In the genomic region with DNA sequence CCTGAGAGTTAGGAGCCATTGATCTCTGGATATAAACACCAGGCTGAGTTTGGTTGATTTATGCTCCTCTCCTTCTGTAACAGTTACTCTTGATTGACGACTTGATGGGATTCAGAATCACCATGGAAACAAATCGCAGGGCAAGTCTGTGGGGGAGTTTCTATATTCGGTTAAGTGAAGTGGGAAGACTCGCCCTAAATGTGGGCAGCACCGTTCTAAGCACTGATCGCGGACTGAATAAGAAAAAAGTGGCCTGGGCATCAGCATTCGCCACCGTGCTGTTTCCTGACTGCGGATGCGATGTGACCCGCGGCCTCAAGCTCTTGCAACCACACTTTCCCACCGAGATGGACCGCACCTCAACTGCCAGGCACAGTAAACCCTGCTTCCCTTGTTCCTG, we compare ENCODE assay signal across 10 mouse cellular contexts. TPM values are rescaled to one million over a fixed set of nuclear protein-coding genes. Genes with fewer than 3 reads are reported as not detected.
DNase-seq lines count a peak whose midpoint lies in the region; ATAC-seq and TF ChIP-seq lines count a peak whose summit lies in the region.
"Had no signal": no experiment of that assay in that cellular context is flagged by ENCODE, and none has a peak within 500 bp of the region (broad histone marks: within the 10 kb centered on the region; RNA-seq: fewer than 3 reads in every experiment).

No protein-coding gene starts in this region.

- no peak for ATAC-seq in forebrain, embryonic 11.5 days (replicated peaks; ENCODE audit: low FRiP score)
- no peak for ATAC-seq in hindbrain, embryonic 16.5 days
- no peak for ATAC-seq in neural tube, embryonic 12.5 days (ENCODE audit: low FRiP score, low read depth)
- no peak for ATAC-seq in lung, postnatal 0 days

- no peaks in the 10 kb centered on the region for H3K9me3 ChIP-seq in forebrain, embryonic 11.5 days (ENCODE audit: control insufficient read depth, low read length)
- H3K9me3 ChIP-seq in hindbrain, embryonic 16.5 days (ENCODE audit: control insufficient read depth, low read length), result no peaks in the 10 kb centered on the region
- no peaks in the 10 kb centered on the region for H3K9me3 ChIP-seq in neural tube, embryonic 12.5 days
- no peaks in the 10 kb centered on the region for H3K9me3 ChIP-seq in lung, postnatal 0 days (ENCODE audit: low read length)

- peak overlapping the region; percentile 42 for H3K4me3 ChIP-seq in layer of hippocampus, adult 2 months
- no peak overlapping the region for H3K4me3 ChIP-seq in forebrain, embryonic 11.5 days (ENCODE audit: low read depth, low read length)
- no peak overlapping the region for H3K4me3 ChIP-seq in hindbrain, embryonic 16.5 days (ENCODE audit: low read length)
- H3K4me3 ChIP-seq in neural tube, embryonic 12.5 days, result no peak overlapping the region
- H3K4me3 ChIP-seq in lung, postnatal 0 days (ENCODE audit: low read depth, low read length), result no peak overlapping the region

- peaks cover 10% of the 10 kb centered on the region for H3K4me1 ChIP-seq in forebrain, embryonic 11.5 days (replicated peaks; ENCODE audit: control insufficient read depth, insufficient read depth, low read length)
- H3K4me1 ChIP-seq in hindbrain, embryonic 16.5 days (ENCODE audit: control insufficient read depth, insufficient read depth, low read depth, low read length), result peaks cover 11% of the 10 kb centered on the region
- H3K4me1 ChIP-seq in neural tube, embryonic 12.5 days, result peaks cover 22% of the 10 kb centered on the region
- no peaks in the 10 kb centered on the region for H3K4me1 ChIP-seq in lung, postnatal 0 days (ENCODE audit: insufficient read depth, low read depth, low read length)

- WGBS in forebrain, embryonic 11.5 days, result 30% methylated on average over 15 of the region's 15 CpGs
- WGBS in hindbrain, embryonic 16.5 days, result 29% methylated on average over 15 of the region's 15 CpGs
- WGBS in neural tube, embryonic 12.5 days, result 31% methylated on average over 15 of the region's 15 CpGs
- WGBS in lung, postnatal 0 days, result 38% methylated on average over 15 of the region's 15 CpGs

- 0 out of 2 replicates have a peak overlapping the region, but pooled peaks have one; percentile 20 for H3K9ac ChIP-seq in forebrain, embryonic 11.5 days (ENCODE audit: low read length)
- H3K9ac ChIP-seq in hindbrain, embryonic 16.5 days (ENCODE audit: low read depth, low read length), result peak overlapping the region; percentile 11; the same call in 1 of the 2 replicates
- H3K9ac ChIP-seq in neural tube, embryonic 12.5 days, result no peak overlapping the region
- no peak overlapping the region for H3K9ac ChIP-seq in lung, postnatal 0 days (replicated peaks; ENCODE audit: low read depth)

- no peak for TF ChIP-seq EP300 in lung, postnatal 0 days (IDR thresholded peaks at IDR 0.05)

- H3K27ac ChIP-seq in layer of hippocampus, adult 2 months, result peak overlapping the region; percentile 80
- no peak overlapping the region for H3K27ac ChIP-seq in forebrain, embryonic 11.5 days (ENCODE audit: low read depth, low read length)
- no peak overlapping the region for H3K27ac ChIP-seq in hindbrain, embryonic 16.5 days (ENCODE audit: low read depth, low read length)
- H3K27ac ChIP-seq in neural tube, embryonic 12.5 days, result no peak overlapping the region
- H3K27ac ChIP-seq in lung, postnatal 0 days (ENCODE audit: low read length), result no peak overlapping the region

- no peaks in the 10 kb centered on the region for H3K36me3 ChIP-seq in forebrain, embryonic 11.5 days (ENCODE audit: control insufficient read depth, insufficient read depth, low read length)
- no peaks in the 10 kb centered on the region for H3K36me3 ChIP-seq in hindbrain, embryonic 16.5 days (ENCODE audit: control insufficient read depth, insufficient read depth, low read length)
- H3K36me3 ChIP-seq in neural tube, embryonic 12.5 days, result no peaks in the 10 kb centered on the region
- no peaks in the 10 kb centered on the region for H3K36me3 ChIP-seq in lung, postnatal 0 days (ENCODE audit: insufficient read depth, low read length)

- H3K27me3 ChIP-seq in forebrain, embryonic 11.5 days (ENCODE audit: control insufficient read depth, insufficient read depth, low read length), result no peaks in the 10 kb centered on the region
- H3K27me3 ChIP-seq in hindbrain, embryonic 16.5 days (replicated peaks; ENCODE audit: control insufficient read depth, insufficient read depth, low read length), result no peaks in the 10 kb centered on the region
- no peaks in the 10 kb centered on the region for H3K27me3 ChIP-seq in neural tube, embryonic 12.5 days (replicated peaks)
- no peaks in the 10 kb centered on the region for H3K27me3 ChIP-seq in lung, postnatal 0 days (replicated peaks; ENCODE audit: insufficient read depth, low read length)

- H3K4me2 ChIP-seq in forebrain, embryonic 11.5 days (ENCODE audit: low read depth, low read length, severe bottlenecking), result peak overlapping the region; percentile 12; the same call in 1 of the 2 replicates
- peak overlapping the region; percentile 15; the same call in 1 of the 2 replicates for H3K4me2 ChIP-seq in hindbrain, embryonic 16.5 days (ENCODE audit: low read length)
- peak overlapping the region; percentile 38 for H3K4me2 ChIP-seq in neural tube, embryonic 12.5 days (replicated peaks)
- H3K4me2 ChIP-seq in lung, postnatal 0 days (replicated peaks; ENCODE audit: low read depth, low read length), result no peak overlapping the region

- DNase-seq in layer of hippocampus, adult 2 months (ENCODE audit: low spot score in 2 of 2), result peak in 1 of 2 experiments; percentile 53
- no peak for DNase-seq in layer of hippocampus, adult 8-10 months (ENCODE audit: low spot score in 2 of 2)
- no peak for DNase-seq in forebrain, embryonic 11.5 days (ENCODE audit: low spot score)
- DNase-seq in lung, postnatal 0 days (ENCODE audit: low spot score), result no peak
- DNase-seq in lung, postnatal 25 days (ENCODE audit: low spot score), result no peak
- no peak for DNase-seq in embryo, embryonic 10 days (ENCODE audit: low spot score)
- DNase-seq: cerebellum, adult 9-11 months had no signal

- TF ChIP-seq CTCF in layer of hippocampus, adult 2 months (conservative IDR thresholded peaks at IDR 0.05), result no peak
- TF ChIP-seq CTCF in lung, postnatal 0 days (IDR thresholded peaks at IDR 0.05), result no peak

RNA-seq across cellular contexts. Expression of a gene that starts 4.7 kb away (rescaled TPM):
- total RNA-seq in layer of hippocampus, adult 2 months (2021), result 10 to 100 TPM; 64.8 to 66.4 TPM
- total RNA-seq in layer of hippocampus, adult 8-10 months (2022), result 10 to 100 TPM; 59.3 to 66.1 (median 63.5) TPM
- 29.9 and 34.1 TPM in 2 replicates for polyA plus RNA-seq in forebrain, embryonic 11.5 days (2014; fragmentation: Nextera tagmentation; extraction: Ambion mirVana)
- polyA plus RNA-seq in hindbrain, embryonic 16.5 days (2015; fragmentation: Nextera tagmentation; extraction: Ambion mirVana), result 26.2 and 27.8 TPM in 2 replicates
- 28.1 and 30.9 TPM in 2 replicates for polyA plus RNA-seq in neural tube, embryonic 12.5 days (2016; fragmentation: Nextera tagmentation; extraction: Ambion mirVana)
- polyA plus RNA-seq in lung, postnatal 0 days (2015; fragmentation: Nextera tagmentation; extraction: Ambion mirVana), result 8.8 and 10.6 TPM in 2 replicates

RNA-seq across cellular contexts. Expression of a gene that starts 41.6 kb away (rescaled TPM):
- total RNA-seq in layer of hippocampus, adult 2 months (2021), result 10 to 100 TPM; 17.6 to 19.7 TPM
- total RNA-seq in layer of hippocampus, adult 8-10 months (2022), result 10 to 100 TPM; 14.1 to 16.4 (median 15.1) TPM
- 0.15 TPM in 2 replicates for polyA plus RNA-seq in forebrain, embryonic 11.5 days (2014; fragmentation: Nextera tagmentation; extraction: Ambion mirVana)
- 9.4 and 10.3 TPM in 2 replicates for polyA plus RNA-seq in hindbrain, embryonic 16.5 days (2015; fragmentation: Nextera tagmentation; extraction: Ambion mirVana)
- polyA plus RNA-seq in neural tube, embryonic 12.5 days (2016; fragmentation: Nextera tagmentation; extraction: Ambion mirVana), result 5.3 and 5.8 TPM in 2 replicates
- 0.06 and 0.24 TPM in 2 replicates for polyA plus RNA-seq in lung, postnatal 0 days (2015; fragmentation: Nextera tagmentation; extraction: Ambion mirVana)
- polyA plus RNA-seq: limb, embryonic 11.5 days had no signal

Comparison
In these comparisons a context has a peak if more than half of its experiments do, and no peak if none do; other contexts are left out.
1. H3K9ac ChIP-seq: peak in forebrain, embryonic 11.5 days (single experiment) and hindbrain, embryonic 16.5 days (single experiment); none in neural tube, embryonic 12.5 days (single experiment) and lung, postnatal 0 days (single experiment).